Mouse (Mus musculus): ENCODE data around the gene Fam110c.

GRCm38 (mm10) chr12:31060245-31060644, 13.4 kb upstream of the Fam110c start:
- no peak for TF ChIP-seq POLR2A (IDR thresholded peaks at IDR 0.05; ENCODE audit: control insufficient read depth, extremely low read depth, insufficient read depth, low read length, poor library complexity)
- TF ChIP-seq CTCF (IDR thresholded peaks at IDR 0.05; ENCODE audit: borderline replicate concordance, control insufficient read depth, extremely low read depth, insufficient read depth, low read length, poor library complexity) = no peak

All from thymus, adult 2 months (tissue).